Mouse (Mus musculus) Patski (cell line): ENCODE results near the gene Dcps. TPM values are rescaled to one million over a fixed set of nuclear protein-coding genes. Genes with fewer than 3 reads are reported as not detected.

Experiments
- ATAC-seq: fragments of 100-300 bp; one replicate; pipeline ENCODE4 v1.8.0; 2021
- CTCF ChIA-PET: fragments of 350-600 bp; sonication (Branson Sonifier 250); formaldehyde crosslinking; loops from one replicate; lab custom pipeline; 2022; ENCODE audit warnings: inconsistent platforms; lab: Charles Lee
- POLR2A ChIA-PET: fragments of 350-600 bp; sonication (Branson Sonifier 250); formaldehyde crosslinking; loops from one replicate; lab custom pipeline; 2022; ENCODE audit warnings: antibody characterized with exemption, inconsistent platforms; lab: Charles Lee
- DNase-seq: peaks from one replicate; pipeline ENCODE4 v3.0.0-alpha.2; 2011; ENCODE audit warnings: low read depth, low spot score
- H3K27me3 ChIP-seq: fragments of 371-371 bp; one replicate; pipeline ENCODE4 v1.5.1; 2021
- CTCF ChIP-seq: fragments of 100-300 bp; IDR thresholded peaks from one replicate; pipeline ENCODE4 v1.5.1; 2021
- in situ Hi-C: fragments of 300-500 bp; cut with MboI; formaldehyde crosslinking; loops from 3 replicates; pipeline ENCODE4 v1.11.1; 2018; ENCODE audit warnings: low pct_unique_long_range_greater_than_20kb, mixed read lengths
- polyA plus RNA-seq: library from polyadenylated mRNA; unstranded; gene quantifications from one replicate; pipeline ENCODE4 v1.2.3, GENCODE M21; 2021

Dcps gene
- polyA plus RNA-seq, 1 experiment from 2014 or later: 58.1 TPM

DNA sequence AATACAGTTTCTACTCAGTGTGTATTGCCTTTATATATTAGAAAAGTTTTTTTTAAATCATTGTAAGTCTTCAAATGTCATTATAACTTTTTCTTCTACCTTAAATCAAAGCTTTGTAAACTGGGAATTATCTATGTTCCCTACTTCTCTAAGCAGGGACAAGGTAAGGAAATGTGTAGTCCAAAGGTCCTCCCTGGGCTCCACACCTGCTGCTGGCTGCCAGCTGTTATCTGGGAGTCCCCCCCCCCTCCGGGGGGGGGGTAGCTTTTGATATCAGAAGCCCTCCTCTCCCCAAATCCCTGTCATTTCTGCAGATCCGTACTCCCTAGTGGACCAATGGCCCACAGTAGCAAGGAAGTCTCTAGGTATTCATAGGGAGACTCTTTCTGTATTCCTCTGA lies 70.4 kb downstream of the Dcps start:
- POLR2A ChIA-PET: no interaction called here
- no peaks in the 10 kb centered on the region for H3K27me3 ChIP-seq
- no peak for DNase-seq
- ATAC-seq: no peak
- CTCF ChIA-PET: interaction anchor here (2.0 kb wide), 1 partner anchor 9 kb away, joined by 5 read pairs; no protein-coding TSS in a partner anchor
- no peak for TF ChIP-seq CTCF
- in situ Hi-C loops: no loop called here

GRCm38 (mm10) chr9:35104711-35105110 lies 71.2 kb downstream of the Dcps start:
- H3K27me3 ChIP-seq: no peaks in the 10 kb centered on the region
- POLR2A ChIA-PET: no interaction called here
- CTCF ChIA-PET: interaction anchor here (2.0 kb wide), 1 partner anchor 10 kb away, joined by 5 read pairs; no protein-coding TSS in a partner anchor
- no peak for TF ChIP-seq CTCF
- DNase-seq (no peak), ATAC-seq (no peak)
- in situ Hi-C loops: no loop called here

GRCm38 (mm10) chr9:35098762-35099161 lies 77.1 kb downstream of the Dcps start:
- no peak for DNase-seq
- CTCF ChIA-PET: interaction anchor here (0.8 kb wide), 1 partner anchor 37 kb away, joined by 3 read pairs; no protein-coding TSS in a partner anchor
- TF ChIP-seq CTCF: no peak
- POLR2A ChIA-PET: interaction anchor here (1.4 kb wide), 1 partner anchor 19 kb away, joined by 3 read pairs; no protein-coding TSS in a partner anchor
- no peaks in the 10 kb centered on the region for H3K27me3 ChIP-seq
- no peak for ATAC-seq
- in situ Hi-C loops: no loop called here

GRCm38 (mm10) chr9:35097901-35098300 lies 78.0 kb downstream of the Dcps start:
- ATAC-seq (no peak), DNase-seq (no peak)
- no peaks in the 10 kb centered on the region for H3K27me3 ChIP-seq
- ChIA-PET POLR2A (interaction anchor here (1.4 kb wide), 1 partner anchor 20 kb away, joined by 3 read pairs; no protein-coding TSS in a partner anchor), CTCF (interaction anchor here (0.8 to 1.4 kb wide), 2 partner anchors 36 to 79 kb away, joined by 3 read pairs; no protein-coding TSS in a partner anchor)
- no peak for TF ChIP-seq CTCF
- in situ Hi-C loops: no loop called here

DNA sequence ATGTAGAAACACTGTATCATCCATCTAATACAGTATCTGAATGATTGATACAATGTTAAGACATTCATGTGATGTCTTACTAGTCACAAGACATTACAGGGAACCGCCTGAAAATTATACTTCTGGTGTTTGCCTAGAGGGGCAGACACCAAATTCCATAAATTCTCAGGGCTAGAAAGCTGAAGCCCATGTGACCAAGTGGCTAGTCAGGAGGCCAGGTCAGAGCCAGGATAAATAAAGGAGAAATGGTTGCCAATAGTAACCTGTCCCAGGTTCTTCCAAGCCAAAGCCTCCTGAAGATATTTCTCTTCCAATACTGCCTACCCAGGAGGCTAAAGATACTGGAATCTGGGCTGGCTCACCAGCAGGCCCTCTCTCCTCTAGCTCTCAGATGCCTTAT lies 80.1 kb downstream of the Dcps start:
- no peaks in the 10 kb centered on the region for H3K27me3 ChIP-seq
- peak; percentile 91 for ATAC-seq
- TF ChIP-seq CTCF: no peak
- CTCF ChIA-PET: no interaction called here
- in situ Hi-C loops: no loop called here
- POLR2A ChIA-PET: no interaction called here
- DNase-seq: peak; percentile 35

DNA sequence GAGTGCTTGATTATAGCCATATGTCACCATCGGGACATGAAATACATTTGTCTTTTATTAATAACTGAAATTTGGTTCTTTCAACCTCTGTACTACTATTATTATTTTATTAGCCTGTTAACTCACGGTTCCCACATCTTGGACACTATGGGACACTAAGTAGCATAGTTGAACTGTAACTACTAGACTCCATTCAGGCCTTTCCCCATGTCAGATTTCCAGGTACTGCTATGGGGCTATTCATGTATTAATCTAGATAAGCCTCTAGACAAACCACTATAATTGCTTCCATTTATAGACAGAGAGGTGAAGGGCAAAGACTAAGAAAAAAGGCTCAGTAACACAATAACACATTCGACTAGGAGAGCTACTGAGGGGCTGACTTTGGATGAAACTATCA lies 82.5 kb downstream of the Dcps start:
- H3K27me3 ChIP-seq: no peaks in the 10 kb centered on the region
- in situ Hi-C loops: no loop called here
- ChIA-PET POLR2A (no interaction called here), CTCF (interaction anchor here (2.4 kb wide), 1 partner anchor 32 kb away, joined by 6 read pairs; no protein-coding TSS in a partner anchor)
- ATAC-seq (no peak), DNase-seq (no peak)
- TF ChIP-seq CTCF: no peak

DNA sequence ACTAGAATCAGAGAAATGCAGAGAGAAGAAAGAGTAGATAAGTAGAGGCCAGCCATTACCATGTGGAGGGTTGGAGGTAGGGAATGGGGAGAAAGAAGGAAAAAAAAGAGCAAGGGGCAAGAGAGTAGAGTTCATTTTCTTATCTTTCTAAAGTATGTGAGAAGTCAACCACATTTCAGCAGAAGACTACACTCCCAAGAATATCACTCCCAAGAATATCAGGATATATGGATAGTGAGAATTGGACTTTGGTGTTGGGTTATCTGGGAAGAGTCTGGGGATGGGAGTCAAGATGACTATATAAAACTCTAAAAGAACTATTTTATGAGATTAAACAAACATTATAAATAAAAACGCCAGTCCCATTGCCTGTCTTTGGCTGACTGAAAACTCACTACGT lies 83.0 kb downstream of the Dcps start:
- no peak for TF ChIP-seq CTCF
- ChIA-PET POLR2A (no interaction called here), CTCF (interaction anchor here (2.4 kb wide), 1 partner anchor 31 kb away, joined by 6 read pairs; no protein-coding TSS in a partner anchor)
- ATAC-seq (no peak), DNase-seq (no peak)
- in situ Hi-C loops: no loop called here
- H3K27me3 ChIP-seq: no peaks in the 10 kb centered on the region

Other genes with a start within 250 kb of the Dcps start
- gene St3gal4, start 56.8 kb downstream of the Dcps start, polyA plus RNA-seq: 53.6 TPM
- 100 TPM for gene Srpr, start 24.1 kb upstream of the Dcps start, polyA plus RNA-seq
- 11.0 TPM for gene Tirap, start 24.2 kb upstream of the Dcps start, polyA plus RNA-seq
- gene Foxred1, start 35.0 kb upstream of the Dcps start, polyA plus RNA-seq: 38.8 TPM
- gene Fam118b, start 91.7 kb upstream of the Dcps start, polyA plus RNA-seq: 30.5 TPM
- 25.6 TPM for gene Rpusd4, start 91.8 kb upstream of the Dcps start, polyA plus RNA-seq
- gene Cdon, start 245.1 kb upstream of the Dcps start, polyA plus RNA-seq: 35.7 TPM